Mouse (Mus musculus) heart, postnatal 0 days (tissue): ENCODE measurements around the gene Sept9. TPM values are rescaled to one million over a fixed set of nuclear protein-coding genes. Genes with fewer than 3 reads are reported as not detected.

Experiments used
- ATAC-seq: fragments of 200-750 bp; cut with Nextera tagmentation; 2 replicates; pipeline ENCODE4 v1.8.0; 2017; ENCODE audit warnings: low read depth, moderate number of reproducible peaks, moderate library complexity; ENCODE audit not compliant: insufficient read depth
- DNase-seq: peaks from one replicate; pipeline ENCODE4 v3.0.0-alpha.2; 2016; ENCODE audit warnings: low spot score
- H3K27ac ChIP-seq: fragments of 300-500 bp; sonication (generic); 2 replicates; pipeline ENCODE4 v1.5.1; 2014; ENCODE audit warnings: low read depth, mild to moderate bottlenecking
- H3K27me3 ChIP-seq: fragments of 300-500 bp; sonication (generic); 2 replicates; pipeline ENCODE4 v1.6.1; 2014; ENCODE audit warnings: low read length, mixed read lengths; ENCODE audit not compliant: control insufficient read depth, insufficient read depth
- H3K36me3 ChIP-seq: fragments of 300-500 bp; sonication (generic); replicated peaks from 2 replicates; pipeline ENCODE4 v1.6.1; 2014; ENCODE audit warnings: low read length, mixed read lengths; ENCODE audit not compliant: control insufficient read depth, insufficient read depth
- H3K4me1 ChIP-seq: fragments of 300-500 bp; sonication (generic); 2 replicates; pipeline ENCODE4 v1.6.1; 2014; ENCODE audit warnings: antibody characterized with exemption; ENCODE audit not compliant: control insufficient read depth, insufficient read depth
- H3K4me2 ChIP-seq: fragments of 300-500 bp; sonication (generic); 2 replicates; pipeline ENCODE4 v1.6.1; 2014; ENCODE audit warnings: low read depth, mild to moderate bottlenecking, low read length, moderate library complexity
- H3K4me3 ChIP-seq: fragments of 300-500 bp; sonication (generic); 2 replicates; pipeline ENCODE4 v1.5.1; 2014; ENCODE audit warnings: low read depth, low read length
- H3K9ac ChIP-seq: fragments of 300-500 bp; sonication (generic); replicated peaks from 2 replicates; pipeline ENCODE4 v1.6.1; 2014; ENCODE audit warnings: low read depth, low read length, mixed read lengths
- H3K9me3 ChIP-seq: fragments of 300-500 bp; sonication (generic); replicated peaks from 2 replicates; pipeline ENCODE4 v1.6.1; 2016; ENCODE audit warnings: low read length; ENCODE audit not compliant: control insufficient read depth
- CTCF ChIP-seq: IDR thresholded peaks from 2 replicates; pipeline ENCODE4 v1.5.1; 2016; ENCODE audit warnings: antibody characterized with exemption, control low read depth, low read depth
- EP300 ChIP-seq: IDR thresholded peaks from 2 replicates; pipeline ENCODE4 v1.6.1; 2016; ENCODE audit warnings: antibody characterized with exemption, low read depth
- WGBS: fragments of 180-500 bp; shearing (Covaris S2); extraction: QIAGEN DNeasy Blood & Tissue Kit; methylation state at CpG from one replicate; pipeline ENCODE4 v1.1.7; 2014; 5-methylcytosine and 5-hydroxymethylcytosine counted together
- polyA plus RNA-seq: library from polyadenylated mRNA; unstranded; fragments of >200 nt; fragmentation: Nextera tagmentation; extraction: Ambion mirVana; gene quantifications from 2 replicates; pipeline ENCODE4 v1.2.1, GENCODE M21; 2015
- total RNA-seq: library from RNA; depleted of rRNA; stranded (reverse); fragments of >200 nt; gene quantifications from 2 replicates; pipeline ENCODE4 v1.2.3, GENCODE M21; 2014; ENCODE audit warnings: low replicate concordance

The Sept9 gene
- total and polyA plus RNA-seq, 2 experiments from 2014 or later: 31.6 to 64.2 TPM

- Histone ChIP-seq H3K4me2 (peak overlapping the region; percentile 26; the same call in 1 of the 2 replicates), H3K36me3 (no peaks in the 10 kb centered on the region), H3K9ac (no peak overlapping the region), H3K4me3 (no peak overlapping the region), H3K4me1 (peaks cover 70% of the 10 kb centered on the region), H3K27ac (peak overlapping the region; percentile 83), H3K27me3 (no peaks in the 10 kb centered on the region), H3K9me3 (no peaks in the 10 kb centered on the region)
- DNase-seq (peak; percentile 65), ATAC-seq (peak; percentile 47)
- WGBS: 53% methylated on average over 23 of the region's 23 CpGs
- TF ChIP-seq EP300 (peak; percentile 74; the same call in 1 of the 2 replicates), CTCF (no peak)
Measured at GRCm38 (mm10) chr11:117312028-117312901, 112.8 kb downstream of the Sept9 start.

DNA sequence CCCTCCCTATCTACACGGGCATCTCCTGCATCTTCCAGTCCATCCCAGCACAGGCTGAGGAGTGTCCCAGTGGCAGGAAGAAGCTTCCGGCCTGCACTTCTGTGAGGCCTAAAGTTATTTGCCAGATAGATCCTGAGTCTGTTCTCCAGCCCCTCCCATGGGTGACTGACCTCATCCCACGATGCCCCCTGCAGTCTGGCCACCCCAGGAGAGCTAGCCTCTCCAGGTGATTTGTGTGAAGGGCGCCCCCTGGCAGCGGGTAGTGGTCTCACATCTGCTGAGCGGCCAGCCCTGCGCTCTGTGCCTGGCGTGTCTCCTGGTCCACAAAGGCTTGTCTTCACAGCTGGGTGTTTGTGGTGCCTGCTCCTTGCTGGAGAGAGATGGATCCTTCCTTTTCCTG lies 113.5 kb downstream of the Sept9 start:
- no peak overlapping the region for H3K4me3 ChIP-seq
- 45% methylated on average over 8 of the region's 8 CpGs for WGBS
- no peak overlapping the region; the same call in 1 of the 2 replicates for H3K9ac ChIP-seq
- 0 out of 2 replicates have a peak overlapping the region, but pooled peaks have one; percentile 26 for H3K4me2 ChIP-seq
- ATAC-seq (peak; percentile 3; the same call in 1 of the 2 replicates), DNase-seq (no peak)
- peaks cover 77% of the 10 kb centered on the region for H3K4me1 ChIP-seq
- peak overlapping the region; percentile 83 for H3K27ac ChIP-seq
- H3K27me3 ChIP-seq: no peaks in the 10 kb centered on the region
- H3K9me3 ChIP-seq: no peaks in the 10 kb centered on the region
- H3K36me3 ChIP-seq: no peaks in the 10 kb centered on the region
- peak; percentile 66 for TF ChIP-seq CTCF
- no peak for TF ChIP-seq EP300

GRCm38 (mm10) chr11:117313446-117313845 lies 114.0 kb downstream of the Sept9 start:
- no peaks in the 10 kb centered on the region for H3K36me3 ChIP-seq
- no peak for DNase-seq
- no peaks in the 10 kb centered on the region for H3K27me3 ChIP-seq
- no peak overlapping the region; the same call in 1 of the 2 replicates for H3K9ac ChIP-seq
- H3K4me1 ChIP-seq: peaks cover 77% of the 10 kb centered on the region
- peak overlapping the region; percentile 83 for H3K27ac ChIP-seq
- ATAC-seq: no peak
- no peak overlapping the region for H3K4me3 ChIP-seq
- TF ChIP-seq EP300 (no peak), CTCF (no peak)
- WGBS: 86% methylated on average over 7 of the region's 7 CpGs
- no peak overlapping the region for H3K4me2 ChIP-seq
- H3K9me3 ChIP-seq: no peaks in the 10 kb centered on the region

DNA sequence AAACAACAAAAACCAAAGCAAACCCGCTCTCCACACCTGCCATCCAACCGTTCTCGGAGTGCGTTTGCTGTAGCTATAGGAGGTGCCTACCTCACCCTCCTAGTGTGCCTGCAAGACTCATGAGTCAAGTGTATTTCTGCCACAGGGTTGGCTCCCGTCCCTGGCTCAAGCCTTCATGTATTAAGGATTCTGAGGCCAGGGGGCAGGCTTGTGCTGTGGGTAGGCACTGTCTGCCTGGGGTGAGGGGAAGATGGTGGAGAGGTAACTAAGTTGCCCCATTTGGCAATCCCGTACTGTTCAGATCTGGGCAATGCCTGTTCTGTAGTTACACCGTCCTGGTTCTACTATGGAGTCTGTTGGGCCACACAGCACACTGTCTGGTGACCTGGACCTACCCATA lies 114.6 kb downstream of the Sept9 start:
- no peaks in the 10 kb centered on the region for H3K9me3 ChIP-seq
- H3K36me3 ChIP-seq: no peaks in the 10 kb centered on the region
- no peaks in the 10 kb centered on the region for H3K27me3 ChIP-seq
- DNase-seq (no peak), ATAC-seq (no peak)
- no peak for TF ChIP-seq EP300
- TF ChIP-seq CTCF: peak; percentile 30; the same call in 1 of the 2 replicates
- H3K27ac ChIP-seq: peak overlapping the region; percentile 27; the same call in 1 of the 2 replicates
- WGBS: 81% methylated on average over 7 of the region's 7 CpGs
- H3K9ac ChIP-seq: no peak overlapping the region
- H3K4me1 ChIP-seq: peaks cover 75% of the 10 kb centered on the region
- no peak overlapping the region for H3K4me3 ChIP-seq
- H3K4me2 ChIP-seq: no peak overlapping the region

DNA sequence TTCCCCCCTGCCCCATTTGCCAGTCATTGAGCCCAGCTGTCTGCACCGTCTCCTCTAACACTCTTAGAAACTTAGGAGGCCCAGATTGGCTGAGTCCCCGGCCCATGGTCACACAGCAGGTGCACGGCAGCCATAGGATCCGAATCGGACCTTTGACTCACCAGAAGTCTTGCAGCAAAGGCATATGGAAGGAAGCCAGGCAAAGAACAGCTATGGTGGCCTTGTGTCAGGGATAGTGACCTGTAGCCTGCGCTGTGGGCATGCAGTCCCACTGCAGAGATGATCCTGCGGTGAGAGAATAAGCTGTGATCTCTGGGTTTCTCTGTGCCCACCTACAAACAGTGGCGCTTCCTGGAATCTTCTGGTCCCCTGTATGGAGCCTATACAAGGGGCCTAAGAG lies 115.1 kb downstream of the Sept9 start:
- 87% methylated on average over 8 of the region's 8 CpGs for WGBS
- DNase-seq (no peak), ATAC-seq (no peak)
- Histone ChIP-seq H3K4me2 (no peak overlapping the region), H3K36me3 (no peaks in the 10 kb centered on the region), H3K9ac (no peak overlapping the region), H3K9me3 (no peaks in the 10 kb centered on the region), H3K27me3 (no peaks in the 10 kb centered on the region), H3K4me3 (no peak overlapping the region), H3K4me1 (peaks cover 71% of the 10 kb centered on the region), H3K27ac (0 out of 2 replicates have a peak overlapping the region, but pooled peaks have one; percentile 35)
- TF ChIP-seq CTCF (no peak), EP300 (no peak)
